In genomic region chr16:5254346-5255025, GRCm38 (mm10) we compare ENCODE assay signal across 8 mouse cellular contexts. TPM values are rescaled to one million over a fixed set of nuclear protein-coding genes. Genes with fewer than 3 reads are reported as not detected.
A peak's percentile ranks its signal among the peaks of the same experiment; 100 is the strongest.
DNase-seq lines count a peak whose midpoint lies in the region; ATAC-seq and TF ChIP-seq lines count a peak whose summit lies in the region.

No protein-coding gene starts in this region.

- 4% methylated on average over 15 of the region's 15 CpGs for WGBS in intestine, postnatal 0 days
- WGBS in limb, embryonic 11.5 days = 5% methylated on average over 15 of the region's 15 CpGs
- WGBS in midbrain, embryonic 13.5 days = 4% methylated on average over 15 of the region's 15 CpGs

- peak overlapping the region; percentile 78 for H3K4me3 ChIP-seq in intestine, postnatal 0 days (ENCODE audit: low read depth, low read length)
- H3K4me3 ChIP-seq in limb, embryonic 11.5 days (ENCODE audit: low read depth, low read length) = peak overlapping the region; percentile 35
- H3K4me3 ChIP-seq in midbrain, embryonic 13.5 days (replicated peaks) = peak overlapping the region; percentile 56

- peak; percentile 50 for DNase-seq in left cerebral cortex, adult 11 months (ENCODE audit: low spot score)
- no peak for DNase-seq in left cerebral cortex, adult 8-10 months (ENCODE audit: low spot score in 2 of 2)
- DNase-seq in embryo, embryonic 9.5 days (ENCODE audit: extremely low spot score) = peak; percentile 81
- peak; percentile 88 for DNase-seq in limb, embryonic 11.5 days (ENCODE audit: low spot score)
- peak; percentile 70 for DNase-seq in spleen, adult 12 weeks (ENCODE audit: low spot score)

- H3K9ac ChIP-seq in intestine, postnatal 0 days (ENCODE audit: low read depth, low read length) = peak overlapping the region; percentile 60
- H3K9ac ChIP-seq in limb, embryonic 11.5 days (ENCODE audit: low read length) = peak overlapping the region; percentile 62
- no peak overlapping the region for H3K9ac ChIP-seq in midbrain, embryonic 13.5 days (replicated peaks)

- peaks cover 3% of the 10 kb centered on the region; the same call in 1 of the 2 replicates for H3K4me1 ChIP-seq in intestine, postnatal 0 days (replicated peaks; ENCODE audit: control insufficient read depth, insufficient read depth, low read length)
- H3K4me1 ChIP-seq in limb, embryonic 11.5 days (ENCODE audit: control insufficient read depth, insufficient read depth, low read length) = peaks cover 9% of the 10 kb centered on the region; the same call in 1 of the 2 replicates
- H3K4me1 ChIP-seq in midbrain, embryonic 13.5 days (replicated peaks) = peaks cover 11% of the 10 kb centered on the region

- H3K36me3 ChIP-seq in intestine, postnatal 0 days (ENCODE audit: control insufficient read depth, insufficient read depth) = peaks cover 10% of the 10 kb centered on the region; the same call in 1 of the 2 replicates
- no peaks in the 10 kb centered on the region; the same call in 1 of the 2 replicates for H3K36me3 ChIP-seq in limb, embryonic 11.5 days (ENCODE audit: control insufficient read depth, insufficient read depth, low read length)
- H3K36me3 ChIP-seq in midbrain, embryonic 13.5 days = no peaks in the 10 kb centered on the region

- H3K4me2 ChIP-seq in intestine, postnatal 0 days (replicated peaks; ENCODE audit: low read depth) = peak overlapping the region; percentile 77
- peak overlapping the region; percentile 63 for H3K4me2 ChIP-seq in limb, embryonic 11.5 days (ENCODE audit: low read depth, severe bottlenecking)
- H3K4me2 ChIP-seq in midbrain, embryonic 13.5 days (replicated peaks) = peak overlapping the region; percentile 72

- TF ChIP-seq CTCF in intestine, postnatal 0 days (IDR thresholded peaks at IDR 0.05; ENCODE audit: low read depth) = peak; percentile 99

- peak; percentile 75 for ATAC-seq in granulocyte monocyte progenitor cell, adult 5-6 weeks (replicated peaks; ENCODE audit: poor library complexity, severe bottlenecking)
- peak; percentile 75 for ATAC-seq in intestine, postnatal 0 days
- ATAC-seq in limb, embryonic 11.5 days (ENCODE audit: insufficient number of reproducible peaks, low FRiP score, low TSS enrichment, low read depth) = peak; percentile 31; the same call in 1 of the 2 replicates
- peak; percentile 10 for ATAC-seq in midbrain, embryonic 13.5 days

- peak overlapping the region; percentile 63 for H3K27ac ChIP-seq in intestine, postnatal 0 days (ENCODE audit: low read depth, low read length)
- H3K27ac ChIP-seq in limb, embryonic 11.5 days (replicated peaks; ENCODE audit: low read depth, low read length) = no peak overlapping the region
- H3K27ac ChIP-seq in midbrain, embryonic 13.5 days = no peak overlapping the region

- H3K9me3 ChIP-seq in intestine, postnatal 0 days (ENCODE audit: control insufficient read depth) = no peaks in the 10 kb centered on the region
- no peaks in the 10 kb centered on the region for H3K9me3 ChIP-seq in limb, embryonic 11.5 days (ENCODE audit: control insufficient read depth, low read length)
- H3K9me3 ChIP-seq in midbrain, embryonic 13.5 days = no peaks in the 10 kb centered on the region

- no peaks in the 10 kb centered on the region for H3K27me3 ChIP-seq in intestine, postnatal 0 days (replicated peaks; ENCODE audit: control insufficient read depth, insufficient read depth, low read length)
- no peaks in the 10 kb centered on the region for H3K27me3 ChIP-seq in limb, embryonic 11.5 days (ENCODE audit: control insufficient read depth, insufficient read depth, low read length)
- no peaks in the 10 kb centered on the region for H3K27me3 ChIP-seq in midbrain, embryonic 13.5 days

RNA-seq across cellular contexts. Expression of gene Eef2kmt, which starts 1.3 kb away (rescaled TPM):
- 1 to 10 TPM; 3.8 to 6.8 (median 5.6) TPM for total RNA-seq in left cerebral cortex, adult 8-10 months (2022)
- 28.8 and 49.0 TPM in 2 replicates for total RNA-seq in granulocyte monocyte progenitor cell, adult 5-6 weeks (2014; fragmentation: Nextera tagmentation)
- total RNA-seq in granulocyte monocyte progenitor cell, adult 5-6 weeks (2017) = 17.9 and 23.1 TPM in 2 replicates
- 17.9 and 18.5 TPM in 2 replicates for polyA plus RNA-seq in intestine, postnatal 0 days (2015; fragmentation: Nextera tagmentation; extraction: Ambion mirVana)
- 14.5 and 15.8 TPM in 2 replicates for polyA plus RNA-seq in limb, embryonic 11.5 days (2014; fragmentation: Nextera tagmentation; extraction: Ambion mirVana)
- 8.1 and 8.5 TPM in 2 replicates for polyA plus RNA-seq in midbrain, embryonic 13.5 days (2015; fragmentation: Nextera tagmentation; extraction: Ambion mirVana)

RNA-seq across cellular contexts. Expression of gene Alg1, which starts 21.1 kb away (rescaled TPM):
- 10 to 100 TPM; 26.4 to 34.8 (median 30.6) TPM for total RNA-seq in left cerebral cortex, adult 8-10 months (2022)
- 16.7 and 26.9 TPM in 2 replicates for total RNA-seq in granulocyte monocyte progenitor cell, adult 5-6 weeks (2014; fragmentation: Nextera tagmentation)
- total RNA-seq in granulocyte monocyte progenitor cell, adult 5-6 weeks (2017) = 18.3 and 19.9 TPM in 2 replicates
- polyA plus RNA-seq in intestine, postnatal 0 days (2015; fragmentation: Nextera tagmentation; extraction: Ambion mirVana) = 26.2 and 26.9 TPM in 2 replicates
- 24.7 and 26.1 TPM in 2 replicates for polyA plus RNA-seq in limb, embryonic 11.5 days (2014; fragmentation: Nextera tagmentation; extraction: Ambion mirVana)
- 30.8 and 35.3 TPM in 2 replicates for polyA plus RNA-seq in midbrain, embryonic 13.5 days (2015; fragmentation: Nextera tagmentation; extraction: Ambion mirVana)

RNA-seq across cellular contexts. Expression of gene AU021092, which starts 32.4 kb away (rescaled TPM):
- 1 to 10 TPM; 4.1 to 5.7 (median 4.7) TPM for total RNA-seq in left cerebral cortex, adult 8-10 months (2022)
- total RNA-seq in granulocyte monocyte progenitor cell, adult 5-6 weeks (2014; fragmentation: Nextera tagmentation) = not detected in 2 replicates
- not detected in 2 replicates for total RNA-seq in granulocyte monocyte progenitor cell, adult 5-6 weeks (2017)
- 3.9 and 4.0 TPM in 2 replicates for polyA plus RNA-seq in intestine, postnatal 0 days (2015; fragmentation: Nextera tagmentation; extraction: Ambion mirVana)
- 1.5 and 1.6 TPM in 2 replicates for polyA plus RNA-seq in limb, embryonic 11.5 days (2014; fragmentation: Nextera tagmentation; extraction: Ambion mirVana)
- polyA plus RNA-seq in midbrain, embryonic 13.5 days (2015; fragmentation: Nextera tagmentation; extraction: Ambion mirVana) = 11.7 and 12.2 TPM in 2 replicates

RNA-seq across cellular contexts. Expression of gene Nagpa, which starts 50.7 kb away (rescaled TPM):
- 10 to 100 TPM; 11.3 to 16.3 (median 15.5) TPM for total RNA-seq in left cerebral cortex, adult 8-10 months (2022)
- 42.0 and 68.1 TPM in 2 replicates for total RNA-seq in granulocyte monocyte progenitor cell, adult 5-6 weeks (2014; fragmentation: Nextera tagmentation)
- total RNA-seq in granulocyte monocyte progenitor cell, adult 5-6 weeks (2017) = 64.8 and 75.8 TPM in 2 replicates
- polyA plus RNA-seq in intestine, postnatal 0 days (2015; fragmentation: Nextera tagmentation; extraction: Ambion mirVana) = 19.6 and 20.6 TPM in 2 replicates
- 16.6 and 16.9 TPM in 2 replicates for polyA plus RNA-seq in limb, embryonic 11.5 days (2014; fragmentation: Nextera tagmentation; extraction: Ambion mirVana)
- 8.6 and 10.1 TPM in 2 replicates for polyA plus RNA-seq in midbrain, embryonic 13.5 days (2015; fragmentation: Nextera tagmentation; extraction: Ambion mirVana)

Comparison
In these comparisons a context has a peak if more than half of its experiments do, and no peak if none do; other contexts are left out.
1. DNase-seq: peak in left cerebral cortex, adult 11 months (single experiment), embryo, embryonic 9.5 days (single experiment), limb, embryonic 11.5 days (single experiment) and spleen, adult 12 weeks (single experiment); none in left cerebral cortex, adult 8-10 months (0 of 2).
2. ATAC-seq: peak in every context shown above with its lines; median percentile 75 in granulocyte monocyte progenitor cell, adult 5-6 weeks; 75 in intestine, postnatal 0 days; 31 in limb, embryonic 11.5 days; 10 in midbrain, embryonic 13.5 days.
3. Peak in every context shown above with its lines, with median percentiles within 50 percentile points of each other: H3K4me2 ChIP-seq and H3K4me3 ChIP-seq.